Mouse (Mus musculus): ENCODE data around the gene Tmcc3. TPM values are rescaled to one million over a fixed set of nuclear protein-coding genes. Genes with fewer than 3 reads are reported as not detected.

Tmcc3 gene
- polyA plus RNA-seq, 1 experiment from 2014 or later = 4.8 TPM

GRCm38 (mm10) chr10:94352172-94352876, 40.6 kb downstream of the Tmcc3 start:
- Histone ChIP-seq H3K36me3 (no peaks in the 10 kb centered on the region), H3K4me3 (no peak overlapping the region), H3K4me2 (replicated peaks) (no peak overlapping the region), H3K27me3 (no peaks in the 10 kb centered on the region), H3K9ac (replicated peaks) (no peak overlapping the region), H3K27ac (replicated peaks) (no peak overlapping the region), H3K9me3 (no peaks in the 10 kb centered on the region), H3K4me1 (peaks cover 7% of the 10 kb centered on the region; the same call in 1 of the 2 replicates)
- WGBS = 94% methylated on average over 7 of the region's 7 CpGs
- no peak for ATAC-seq (ENCODE audit: low FRiP score, low read depth)

GRCm38 (mm10) chr10:94352877-94353853, 41.4 kb downstream of the Tmcc3 start:
- WGBS = 89% methylated on average over 9 of the region's 9 CpGs
- ATAC-seq (ENCODE audit: low FRiP score, low read depth) = no peak
- H3K9me3 ChIP-seq = no peaks in the 10 kb centered on the region
- no peaks in the 10 kb centered on the region for H3K36me3 ChIP-seq
- H3K4me1 ChIP-seq = peaks cover 7% of the 10 kb centered on the region; the same call in 1 of the 2 replicates
- H3K4me2 ChIP-seq (replicated peaks) = no peak overlapping the region
- no peak overlapping the region for H3K9ac ChIP-seq (replicated peaks)
- no peak overlapping the region for H3K4me3 ChIP-seq
- H3K27me3 ChIP-seq = no peaks in the 10 kb centered on the region
- no peak overlapping the region for H3K27ac ChIP-seq (replicated peaks)

- ATAC-seq (ENCODE audit: low FRiP score, low read depth) = no peak
- H3K4me3 ChIP-seq = no peak overlapping the region
- H3K27ac ChIP-seq (replicated peaks) = no peak overlapping the region
- WGBS = 81% methylated on average over 4 of the region's 4 CpGs
- H3K4me1 ChIP-seq = peaks cover 7% of the 10 kb centered on the region; the same call in 1 of the 2 replicates
- no peaks in the 10 kb centered on the region for H3K36me3 ChIP-seq
- H3K27me3 ChIP-seq = no peaks in the 10 kb centered on the region
- no peaks in the 10 kb centered on the region for H3K9me3 ChIP-seq
- no peak overlapping the region for H3K4me2 ChIP-seq (replicated peaks)
- H3K9ac ChIP-seq (replicated peaks) = no peak overlapping the region
Observed at GRCm38 (mm10) chr10:94354005-94354404, 42.3 kb downstream of the Tmcc3 start.

- Histone ChIP-seq H3K36me3 (no peaks in the 10 kb centered on the region), H3K9me3 (no peaks in the 10 kb centered on the region), H3K9ac (replicated peaks) (no peak overlapping the region), H3K27ac (replicated peaks) (no peak overlapping the region), H3K4me1 (peaks cover 7% of the 10 kb centered on the region; the same call in 1 of the 2 replicates), H3K4me3 (no peak overlapping the region), H3K4me2 (replicated peaks) (no peak overlapping the region), H3K27me3 (no peaks in the 10 kb centered on the region)
- ATAC-seq (ENCODE audit: low FRiP score, low read depth) = no peak
- 80% methylated on average over 3 of the region's 3 CpGs for WGBS
Observed at GRCm38 (mm10) chr10:94354427-94354826, 42.7 kb downstream of the Tmcc3 start.

- WGBS = 92% methylated on average over 13 of the region's 13 CpGs
- no peaks in the 10 kb centered on the region for H3K27me3 ChIP-seq
- no peak overlapping the region for H3K4me3 ChIP-seq
- no peaks in the 10 kb centered on the region for H3K36me3 ChIP-seq
- no peaks in the 10 kb centered on the region for H3K4me1 ChIP-seq
- H3K4me2 ChIP-seq (replicated peaks) = no peak overlapping the region
- ATAC-seq (ENCODE audit: low FRiP score, low read depth) = no peak
- H3K9ac ChIP-seq (replicated peaks) = no peak overlapping the region
- no peak overlapping the region for H3K27ac ChIP-seq (replicated peaks)
- no peaks in the 10 kb centered on the region for H3K9me3 ChIP-seq
Observed at GRCm38 (mm10) chr10:94356504-94357169, 44.9 kb downstream of the Tmcc3 start.

- H3K9ac ChIP-seq (replicated peaks) = no peak overlapping the region
- H3K27me3 ChIP-seq = no peaks in the 10 kb centered on the region
- no peak for ATAC-seq (ENCODE audit: low FRiP score, low read depth)
- no peaks in the 10 kb centered on the region for H3K9me3 ChIP-seq
- WGBS = 60% methylated on average over 1 of the region's 1 CpGs
- H3K27ac ChIP-seq (replicated peaks) = no peak overlapping the region
- no peaks in the 10 kb centered on the region for H3K36me3 ChIP-seq
- H3K4me3 ChIP-seq = no peak overlapping the region
- no peak overlapping the region for H3K4me2 ChIP-seq (replicated peaks)
- H3K4me1 ChIP-seq = no peaks in the 10 kb centered on the region
Observed at GRCm38 (mm10) chr10:94360664-94361063, 48.9 kb downstream of the Tmcc3 start.

- H3K9me3 ChIP-seq = no peaks in the 10 kb centered on the region
- H3K27ac ChIP-seq (replicated peaks) = no peak overlapping the region
- ATAC-seq (ENCODE audit: low FRiP score, low read depth) = no peak
- WGBS = 83% methylated on average over 2 of the region's 2 CpGs
- no peak overlapping the region for H3K9ac ChIP-seq (replicated peaks)
- no peak overlapping the region for H3K4me3 ChIP-seq
- H3K27me3 ChIP-seq = no peaks in the 10 kb centered on the region
- no peak overlapping the region for H3K4me2 ChIP-seq (replicated peaks)
- no peaks in the 10 kb centered on the region for H3K36me3 ChIP-seq
- no peaks in the 10 kb centered on the region for H3K4me1 ChIP-seq
Observed at GRCm38 (mm10) chr10:94371293-94371692, 59.5 kb downstream of the Tmcc3 start.

GRCm38 (mm10) chr10:94376941-94377340, 65.2 kb downstream of the Tmcc3 start:
- Histone ChIP-seq H3K4me2 (replicated peaks) (no peak overlapping the region), H3K9ac (replicated peaks) (no peak overlapping the region), H3K27ac (replicated peaks) (no peak overlapping the region), H3K27me3 (no peaks in the 10 kb centered on the region), H3K36me3 (no peaks in the 10 kb centered on the region), H3K4me3 (no peak overlapping the region), H3K4me1 (peaks cover 6% of the 10 kb centered on the region; the same call in 1 of the 2 replicates), H3K9me3 (no peaks in the 10 kb centered on the region)
- WGBS = 50% methylated on average over 4 of the region's 4 CpGs
- ATAC-seq (ENCODE audit: low FRiP score, low read depth) = no peak

- Histone ChIP-seq H3K9ac (replicated peaks) (no peak overlapping the region), H3K4me3 (no peak overlapping the region), H3K27ac (replicated peaks) (peak overlapping the region; percentile 8), H3K4me1 (peaks cover 8% of the 10 kb centered on the region; the same call in 1 of the 2 replicates), H3K36me3 (no peaks in the 10 kb centered on the region), H3K9me3 (no peaks in the 10 kb centered on the region), H3K27me3 (no peaks in the 10 kb centered on the region), H3K4me2 (replicated peaks) (no peak overlapping the region)
- WGBS = 83% methylated on average over 10 of the region's 10 CpGs
- no peak for ATAC-seq (ENCODE audit: low FRiP score, low read depth)
Observed at GRCm38 (mm10) chr10:94377844-94378243, 66.1 kb downstream of the Tmcc3 start.

- H3K9ac ChIP-seq (replicated peaks) = no peak overlapping the region
- no peaks in the 10 kb centered on the region for H3K9me3 ChIP-seq
- H3K4me1 ChIP-seq = peaks cover 9% of the 10 kb centered on the region; the same call in 1 of the 2 replicates
- no peak for ATAC-seq (ENCODE audit: low FRiP score, low read depth)
- WGBS = 82% methylated on average over 13 of the region's 13 CpGs
- H3K27me3 ChIP-seq = no peaks in the 10 kb centered on the region
- H3K4me3 ChIP-seq = no peak overlapping the region
- H3K4me2 ChIP-seq (replicated peaks) = no peak overlapping the region
- H3K27ac ChIP-seq (replicated peaks) = peak overlapping the region; percentile 8; the same call in 1 of the 2 replicates
- no peaks in the 10 kb centered on the region for H3K36me3 ChIP-seq
Observed at GRCm38 (mm10) chr10:94378383-94378782, 66.6 kb downstream of the Tmcc3 start.

- Histone ChIP-seq H3K27me3 (no peaks in the 10 kb centered on the region), H3K27ac (replicated peaks) (no peak overlapping the region), H3K9me3 (0 out of 2 replicates have a peak, but pooled peaks cover 3% of the 10 kb centered on the region), H3K36me3 (no peaks in the 10 kb centered on the region), H3K4me3 (no peak overlapping the region), H3K4me2 (replicated peaks) (no peak overlapping the region), H3K9ac (replicated peaks) (no peak overlapping the region), H3K4me1 (peaks cover 9% of the 10 kb centered on the region; the same call in 1 of the 2 replicates)
- ATAC-seq (ENCODE audit: low FRiP score, low read depth) = no peak
- WGBS = 93% methylated on average over 2 of the region's 2 CpGs
Observed at GRCm38 (mm10) chr10:94380082-94380481, 68.3 kb downstream of the Tmcc3 start.
